Mouse (Mus musculus) induced T-regulatory cell, adult 2 months (primary cell): ENCODE results near the gene Fyn.

ENCODE experiments used
- DNase-seq: peaks from one replicate; pipeline ENCODE4 v3.0.0-alpha.2; 2012; ENCODE audit warnings: low read depth

Fyn gene

GRCm38 (mm10) chr10:39443122-39443521, 74.5 kb downstream of the Fyn start:
- no peak for DNase-seq

- peak; percentile 62 for DNase-seq
Observed at GRCm38 (mm10) chr10:39443947-39444346, 75.3 kb downstream of the Fyn start.

- DNase-seq: no peak
Observed at GRCm38 (mm10) chr10:39445870-39446269, 77.2 kb downstream of the Fyn start.

GRCm38 (mm10) chr10:39446706-39447105, 78.1 kb downstream of the Fyn start:
- DNase-seq: no peak

GRCm38 (mm10) chr10:39449179-39449578, 80.5 kb downstream of the Fyn start:
- no peak for DNase-seq

GRCm38 (mm10) chr10:39450356-39450755, 81.7 kb downstream of the Fyn start:
- DNase-seq: no peak

GRCm38 (mm10) chr10:39451065-39451464, 82.4 kb downstream of the Fyn start:
- DNase-seq: no peak

GRCm38 (mm10) chr10:39451918-39452624, 83.4 kb downstream of the Fyn start:
- no peak for DNase-seq

- DNase-seq: no peak
Observed at GRCm38 (mm10) chr10:39455344-39455743, 86.7 kb downstream of the Fyn start.

GRCm38 (mm10) chr10:39455857-39456620, 87.4 kb downstream of the Fyn start:
- DNase-seq: peak; percentile 81

- peak; percentile 70 for DNase-seq
Observed at GRCm38 (mm10) chr10:39456776-39457175, 88.1 kb downstream of the Fyn start.

GRCm38 (mm10) chr10:39457281-39457680, 88.6 kb downstream of the Fyn start:
- DNase-seq: no peak

GRCm38 (mm10) chr10:39458766-39459699, 90.4 kb downstream of the Fyn start:
- DNase-seq: peak; percentile 62

- no peak for DNase-seq
Observed at GRCm38 (mm10) chr10:39460621-39461020, 92.0 kb downstream of the Fyn start.

GRCm38 (mm10) chr10:39461909-39462308, 93.3 kb downstream of the Fyn start:
- DNase-seq: no peak

GRCm38 (mm10) chr10:39462711-39463110, 94.1 kb downstream of the Fyn start:
- no peak for DNase-seq

- no peak for DNase-seq
Observed at GRCm38 (mm10) chr10:39464383-39464782, 95.7 kb downstream of the Fyn start.

- no peak for DNase-seq
Observed at GRCm38 (mm10) chr10:39467317-39467716, 98.7 kb downstream of the Fyn start.

GRCm38 (mm10) chr10:39467821-39468220, 99.2 kb downstream of the Fyn start:
- DNase-seq: peak; percentile 44

GRCm38 (mm10) chr10:39468576-39468975, 99.9 kb downstream of the Fyn start:
- DNase-seq: peak; percentile 71

GRCm38 (mm10) chr10:39469341-39469740, 100.7 kb downstream of the Fyn start:
- no peak for DNase-seq

GRCm38 (mm10) chr10:39470321-39470720, 101.7 kb downstream of the Fyn start:
- DNase-seq: peak; percentile 72
